In genomic region chr15:99653876-99654275, GRCm38 (mm10) we compare ENCODE assay signal across 10 mouse cellular contexts. TPM values are rescaled to one million over a fixed set of nuclear protein-coding genes. Genes with fewer than 3 reads are reported as not detected.
DNase-seq lines count a peak whose midpoint lies in the region; ATAC-seq lines count a peak whose summit lies in the region.
"Had no signal": no experiment of that assay in that cellular context is flagged by ENCODE, and none has a peak within 500 bp of the region (broad histone marks: within the 10 kb centered on the region; RNA-seq: fewer than 3 reads in every experiment).

No protein-coding gene starts in this region.

- H3K27me3 ChIP-seq in heart, embryonic 13.5 days (replicated peaks): peaks cover 44% of the 10 kb centered on the region
- no peaks in the 10 kb centered on the region; the same call in 1 of the 2 replicates for H3K27me3 ChIP-seq in hindbrain, embryonic 14.5 days (ENCODE audit: control insufficient read depth, insufficient read depth, low read length)
- H3K27me3 ChIP-seq in midbrain, embryonic 12.5 days: peaks cover 44% of the 10 kb centered on the region

- H3K4me1 ChIP-seq in heart, embryonic 13.5 days: peaks cover 38% of the 10 kb centered on the region
- peaks cover 28% of the 10 kb centered on the region for H3K4me1 ChIP-seq in hindbrain, embryonic 14.5 days (replicated peaks; ENCODE audit: control insufficient read depth, insufficient read depth, low read length)
- H3K4me1 ChIP-seq in midbrain, embryonic 12.5 days: peaks cover 36% of the 10 kb centered on the region

- peak overlapping the region; percentile 44 for H3K4me3 ChIP-seq in heart, embryonic 13.5 days
- peak overlapping the region; percentile 7; the same call in 1 of the 2 replicates for H3K4me3 ChIP-seq in hindbrain, embryonic 14.5 days (replicated peaks; ENCODE audit: low read length)
- H3K4me3 ChIP-seq in midbrain, embryonic 12.5 days: peak overlapping the region; percentile 22

- no peak for DNase-seq in heart, postnatal 14 days
- DNase-seq in ZHBTc4 (ENCODE audit: low read depth, low spot score): peak; percentile 76
- DNase-seq in hindbrain, embryonic 14.5 days (ENCODE audit: low spot score): no peak
- DNase-seq in adrenal gland, postnatal 36 days: no peak
- DNase-seq in kidney, postnatal 25 days: no peak
- DNase-seq in embryo, embryonic 10.5 days (ENCODE audit: low spot score): no peak
- DNase-seq: lung, adult 2 months had no signal

- H3K4me2 ChIP-seq in heart, embryonic 13.5 days: peak overlapping the region; percentile 71
- H3K4me2 ChIP-seq in hindbrain, embryonic 14.5 days (replicated peaks): peak overlapping the region; percentile 47
- H3K4me2 ChIP-seq in midbrain, embryonic 12.5 days (replicated peaks): peak overlapping the region; percentile 46

- ATAC-seq in heart, embryonic 13.5 days (ENCODE audit: extremely low read depth, insufficient number of reproducible peaks, low FRiP score, low TSS enrichment): no peak
- ATAC-seq in hindbrain, embryonic 14.5 days (ENCODE audit: low FRiP score): no peak
- ATAC-seq in midbrain, embryonic 12.5 days (ENCODE audit: low FRiP score, low read depth): no peak

- 9% methylated on average over 21 of the region's 21 CpGs for WGBS in heart, embryonic 13.5 days
- WGBS in hindbrain, embryonic 14.5 days: 2% methylated on average over 21 of the region's 21 CpGs
- 4% methylated on average over 21 of the region's 21 CpGs for WGBS in midbrain, embryonic 12.5 days

- intact Hi-C loops in heart, postnatal 14 days (cut with DNase I): no loop called here

- H3K9ac ChIP-seq in heart, embryonic 13.5 days: peak overlapping the region; percentile 73
- H3K9ac ChIP-seq in hindbrain, embryonic 14.5 days: 0 out of 2 replicates have a peak overlapping the region, but pooled peaks have one; percentile 1
- H3K9ac ChIP-seq in midbrain, embryonic 12.5 days (replicated peaks): peak overlapping the region; percentile 21; the same call in 1 of the 2 replicates

- no peak overlapping the region for H3K27ac ChIP-seq in heart, embryonic 13.5 days (replicated peaks)
- no peak overlapping the region for H3K27ac ChIP-seq in hindbrain, embryonic 14.5 days
- H3K27ac ChIP-seq in midbrain, embryonic 12.5 days (replicated peaks): no peak overlapping the region

- no peaks in the 10 kb centered on the region for H3K9me3 ChIP-seq in heart, embryonic 13.5 days
- H3K9me3 ChIP-seq in hindbrain, embryonic 14.5 days (ENCODE audit: control insufficient read depth, low read length): no peaks in the 10 kb centered on the region
- no peaks in the 10 kb centered on the region for H3K9me3 ChIP-seq in midbrain, embryonic 12.5 days

- no peaks in the 10 kb centered on the region for H3K36me3 ChIP-seq in heart, embryonic 13.5 days
- no peaks in the 10 kb centered on the region for H3K36me3 ChIP-seq in hindbrain, embryonic 14.5 days (replicated peaks; ENCODE audit: control insufficient read depth, insufficient read depth)
- H3K36me3 ChIP-seq in midbrain, embryonic 12.5 days: no peaks in the 10 kb centered on the region

RNA-seq across cellular contexts. Expression of gene Racgap1, which starts 2.4 kb away (rescaled TPM):
- 119 and 125 TPM in 2 replicates for polyA plus RNA-seq in heart, embryonic 13.5 days (2015; fragmentation: Nextera tagmentation; extraction: Ambion mirVana)
- total RNA-seq in heart, postnatal 14 days (2021): 10 to 100 TPM in 1 of 2 experiments, 1 to 10 TPM in 1; 8.6 to 12.2 TPM
- 44.9 and 51.3 TPM in 2 replicates for polyA plus RNA-seq in hindbrain, embryonic 14.5 days (2014; fragmentation: Nextera tagmentation; extraction: Ambion mirVana)
- 223 TPM in 2 replicates for polyA plus RNA-seq in midbrain, embryonic 12.5 days (2016; fragmentation: Nextera tagmentation; extraction: Ambion mirVana)
- 1 to 10 TPM; 7.6 to 7.7 TPM for total RNA-seq in adrenal gland, postnatal 36 days (2021)

RNA-seq across cellular contexts. Expression of gene Asic1, which starts 16.3 kb away (rescaled TPM):
- polyA plus RNA-seq in heart, embryonic 13.5 days (2015; fragmentation: Nextera tagmentation; extraction: Ambion mirVana): 1.6 and 1.8 TPM in 2 replicates
- under 1 TPM; 0.29 to 0.74 TPM for total RNA-seq in heart, postnatal 14 days (2021)
- 49.7 and 51.7 TPM in 2 replicates for polyA plus RNA-seq in hindbrain, embryonic 14.5 days (2014; fragmentation: Nextera tagmentation; extraction: Ambion mirVana)
- 36.0 and 43.7 TPM in 2 replicates for polyA plus RNA-seq in midbrain, embryonic 12.5 days (2016; fragmentation: Nextera tagmentation; extraction: Ambion mirVana)
- total RNA-seq in adrenal gland, postnatal 36 days (2021): under 1 TPM; 0.53 to 0.56 TPM

RNA-seq across cellular contexts. Expression of gene Smarcd1, which starts 48.1 kb away (rescaled TPM):
- 22.1 and 22.3 TPM in 2 replicates for polyA plus RNA-seq in heart, embryonic 13.5 days (2015; fragmentation: Nextera tagmentation; extraction: Ambion mirVana)
- total RNA-seq in heart, postnatal 14 days (2021): 10 to 100 TPM; 25.9 to 28.4 TPM
- polyA plus RNA-seq in hindbrain, embryonic 14.5 days (2014; fragmentation: Nextera tagmentation; extraction: Ambion mirVana): 93.2 and 107 TPM in 2 replicates
- polyA plus RNA-seq in midbrain, embryonic 12.5 days (2016; fragmentation: Nextera tagmentation; extraction: Ambion mirVana): 141 and 157 TPM in 2 replicates
- total RNA-seq in adrenal gland, postnatal 36 days (2021): 10 to 100 TPM; 40.8 to 51.2 TPM

RNA-seq across cellular contexts. Expression of gene Gm17349, which starts 51.4 kb away (rescaled TPM):
- polyA plus RNA-seq in heart, embryonic 13.5 days (2015; fragmentation: Nextera tagmentation; extraction: Ambion mirVana): not detected in 2 replicates
- 1 to 10 TPM; 5.0 to 5.1 TPM for total RNA-seq in heart, postnatal 14 days (2021)
- not detected in 2 replicates for polyA plus RNA-seq in hindbrain, embryonic 14.5 days (2014; fragmentation: Nextera tagmentation; extraction: Ambion mirVana)
- not detected in 2 replicates for polyA plus RNA-seq in midbrain, embryonic 12.5 days (2016; fragmentation: Nextera tagmentation; extraction: Ambion mirVana)
- 10 to 100 TPM; 19.6 to 24.6 TPM for total RNA-seq in adrenal gland, postnatal 36 days (2021)
- polyA plus RNA-seq: lung, adult 2 months had no signal

RNA-seq across cellular contexts. Expression of gene Aqp6, which starts 52.7 kb away (rescaled TPM):
- not detected in 2 replicates for polyA plus RNA-seq in heart, embryonic 13.5 days (2015; fragmentation: Nextera tagmentation; extraction: Ambion mirVana)
- not detected for total RNA-seq in heart, postnatal 14 days (2021)
- polyA plus RNA-seq in hindbrain, embryonic 14.5 days (2014; fragmentation: Nextera tagmentation; extraction: Ambion mirVana): 0.77 and 1.2 TPM in 2 replicates
- polyA plus RNA-seq in midbrain, embryonic 12.5 days (2016; fragmentation: Nextera tagmentation; extraction: Ambion mirVana): 0.20 TPM in 1 of 2 replicates, not detected in the other
- total RNA-seq in adrenal gland, postnatal 36 days (2021): not detected
- polyA plus RNA-seq: lung, adult 2 months; spleen, adult 2 months had no signal

Comparison
In these comparisons a context has a peak if more than half of its experiments do, and no peak if none do; other contexts are left out.
1. H3K9ac ChIP-seq: peak in every context shown above with its lines; median percentile 73 in heart, embryonic 13.5 days; 21 in midbrain, embryonic 12.5 days; 1 in hindbrain, embryonic 14.5 days.
2. RNA of gene Asic1, which starts 16.3 kb away (polyA plus RNA-seq): 49.7 to 51.7 TPM in hindbrain, embryonic 14.5 days and 36.0 to 43.7 TPM in midbrain, embryonic 12.5 days; 1.6 to 1.8 TPM in heart, embryonic 13.5 days; every median in the first group is over 10 times any median in the second.
3. Peak in every context shown above with its lines, with median percentiles within 50 percentile points of each other: H3K4me2 ChIP-seq and H3K4me3 ChIP-seq.